Mouse (Mus musculus): ENCODE data around the gene Gm37240. TPM values are rescaled to one million over a fixed set of nuclear protein-coding genes. Genes with fewer than 3 reads are reported as not detected.

Gm37240 gene
- polyA plus RNA-seq, 1 experiment, result 0.91 TPM

GRCm38 (mm10) chr3:85831785-85832184 lies 55.5 kb downstream of the Gm37240 start:
- no peaks in the 10 kb centered on the region for H3K27me3 ChIP-seq (ENCODE audit: control insufficient read depth, insufficient read depth, low read length, poor library complexity, severe bottlenecking)
- H3K36me3 ChIP-seq (ENCODE audit: control insufficient read depth, insufficient read depth, low read length, poor library complexity, severe bottlenecking), result no peaks in the 10 kb centered on the region
- no peak overlapping the region for H3K27ac ChIP-seq (ENCODE audit: insufficient read depth, low read length)
- H3K9ac ChIP-seq (ENCODE audit: low read depth, poor library complexity, severe bottlenecking), result no peak overlapping the region
- no peak overlapping the region for H3K4me3 ChIP-seq (ENCODE audit: low read depth, low read length)
- no peaks in the 10 kb centered on the region for H3K9me3 ChIP-seq (replicated peaks; ENCODE audit: control insufficient read depth, insufficient read depth, low read length, poor library complexity, severe bottlenecking)
- TF ChIP-seq EP300 (IDR thresholded peaks at IDR 0.05; ENCODE audit: insufficient read depth, low read depth, low read length) (no peak), CTCF (IDR thresholded peaks at IDR 0.05; ENCODE audit: low read depth, low read length) (no peak), POLR2A (IDR thresholded peaks at IDR 0.05; ENCODE audit: insufficient read depth, low read length) (no peak)
- peaks cover 5% of the 10 kb centered on the region for H3K4me1 ChIP-seq (ENCODE audit: control insufficient read depth, insufficient read depth, low read length)

GRCm38 (mm10) chr3:85829047-85829446 lies 58.3 kb downstream of the Gm37240 start:
- Histone ChIP-seq H3K9me3 (replicated peaks; ENCODE audit: control insufficient read depth, insufficient read depth, low read length, poor library complexity, severe bottlenecking) (no peaks in the 10 kb centered on the region), H3K4me1 (ENCODE audit: control insufficient read depth, insufficient read depth, low read length) (peaks cover 5% of the 10 kb centered on the region), H3K27ac (ENCODE audit: insufficient read depth, low read length) (no peak overlapping the region), H3K27me3 (ENCODE audit: control insufficient read depth, insufficient read depth, low read length, poor library complexity, severe bottlenecking) (no peaks in the 10 kb centered on the region), H3K4me3 (ENCODE audit: low read depth, low read length) (no peak overlapping the region), H3K9ac (ENCODE audit: low read depth, poor library complexity, severe bottlenecking) (no peak overlapping the region), H3K36me3 (ENCODE audit: control insufficient read depth, insufficient read depth, low read length, poor library complexity, severe bottlenecking) (no peaks in the 10 kb centered on the region)
- TF ChIP-seq CTCF (IDR thresholded peaks at IDR 0.05; ENCODE audit: low read depth, low read length), result no peak
- no peak for TF ChIP-seq EP300 (IDR thresholded peaks at IDR 0.05; ENCODE audit: insufficient read depth, low read depth, low read length)
- no peak for TF ChIP-seq POLR2A (IDR thresholded peaks at IDR 0.05; ENCODE audit: insufficient read depth, low read length)

DNA sequence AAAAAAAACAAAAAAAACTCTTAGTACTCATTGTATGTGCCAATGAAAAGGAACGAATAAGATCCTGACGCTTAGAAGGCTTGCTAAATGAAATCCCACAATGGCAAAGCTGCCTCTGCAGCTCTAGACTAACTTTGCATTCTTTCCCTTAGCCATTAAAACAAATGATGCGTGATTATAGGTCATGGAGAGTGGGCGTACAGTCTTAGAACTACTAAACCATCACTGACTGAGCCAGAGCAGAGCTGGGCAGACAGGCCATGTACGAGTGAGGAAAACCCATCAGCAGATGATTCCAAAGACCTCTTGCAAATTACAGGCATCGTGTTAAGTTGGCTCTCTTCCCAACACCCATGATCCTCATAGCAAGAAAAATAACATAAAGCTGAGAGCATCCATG lies 59.5 kb downstream of the Gm37240 start:
- peaks cover 5% of the 10 kb centered on the region for H3K4me1 ChIP-seq (ENCODE audit: control insufficient read depth, insufficient read depth, low read length)
- H3K27me3 ChIP-seq (ENCODE audit: control insufficient read depth, insufficient read depth, low read length, poor library complexity, severe bottlenecking), result no peaks in the 10 kb centered on the region
- no peak overlapping the region for H3K9ac ChIP-seq (ENCODE audit: low read depth, poor library complexity, severe bottlenecking)
- H3K27ac ChIP-seq (ENCODE audit: insufficient read depth, low read length), result no peak overlapping the region
- no peaks in the 10 kb centered on the region for H3K9me3 ChIP-seq (replicated peaks; ENCODE audit: control insufficient read depth, insufficient read depth, low read length, poor library complexity, severe bottlenecking)
- H3K4me3 ChIP-seq (ENCODE audit: low read depth, low read length), result no peak overlapping the region
- H3K36me3 ChIP-seq (ENCODE audit: control insufficient read depth, insufficient read depth, low read length, poor library complexity, severe bottlenecking), result no peaks in the 10 kb centered on the region
- TF ChIP-seq EP300 (IDR thresholded peaks at IDR 0.05; ENCODE audit: insufficient read depth, low read depth, low read length) (no peak), CTCF (IDR thresholded peaks at IDR 0.05; ENCODE audit: low read depth, low read length) (no peak), POLR2A (IDR thresholded peaks at IDR 0.05; ENCODE audit: insufficient read depth, low read length) (no peak)

GRCm38 (mm10) chr3:85827283-85827682 lies 60.0 kb downstream of the Gm37240 start:
- Histone ChIP-seq H3K4me1 (ENCODE audit: control insufficient read depth, insufficient read depth, low read length) (peaks cover 3% of the 10 kb centered on the region), H3K9ac (ENCODE audit: low read depth, poor library complexity, severe bottlenecking) (no peak overlapping the region), H3K27ac (ENCODE audit: insufficient read depth, low read length) (no peak overlapping the region), H3K27me3 (ENCODE audit: control insufficient read depth, insufficient read depth, low read length, poor library complexity, severe bottlenecking) (no peaks in the 10 kb centered on the region), H3K4me3 (ENCODE audit: low read depth, low read length) (no peak overlapping the region), H3K36me3 (ENCODE audit: control insufficient read depth, insufficient read depth, low read length, poor library complexity, severe bottlenecking) (no peaks in the 10 kb centered on the region), H3K9me3 (replicated peaks; ENCODE audit: control insufficient read depth, insufficient read depth, low read length, poor library complexity, severe bottlenecking) (no peaks in the 10 kb centered on the region)
- TF ChIP-seq POLR2A (IDR thresholded peaks at IDR 0.05; ENCODE audit: insufficient read depth, low read length) (no peak), EP300 (IDR thresholded peaks at IDR 0.05; ENCODE audit: insufficient read depth, low read depth, low read length) (no peak), CTCF (IDR thresholded peaks at IDR 0.05; ENCODE audit: low read depth, low read length) (no peak)

DNA sequence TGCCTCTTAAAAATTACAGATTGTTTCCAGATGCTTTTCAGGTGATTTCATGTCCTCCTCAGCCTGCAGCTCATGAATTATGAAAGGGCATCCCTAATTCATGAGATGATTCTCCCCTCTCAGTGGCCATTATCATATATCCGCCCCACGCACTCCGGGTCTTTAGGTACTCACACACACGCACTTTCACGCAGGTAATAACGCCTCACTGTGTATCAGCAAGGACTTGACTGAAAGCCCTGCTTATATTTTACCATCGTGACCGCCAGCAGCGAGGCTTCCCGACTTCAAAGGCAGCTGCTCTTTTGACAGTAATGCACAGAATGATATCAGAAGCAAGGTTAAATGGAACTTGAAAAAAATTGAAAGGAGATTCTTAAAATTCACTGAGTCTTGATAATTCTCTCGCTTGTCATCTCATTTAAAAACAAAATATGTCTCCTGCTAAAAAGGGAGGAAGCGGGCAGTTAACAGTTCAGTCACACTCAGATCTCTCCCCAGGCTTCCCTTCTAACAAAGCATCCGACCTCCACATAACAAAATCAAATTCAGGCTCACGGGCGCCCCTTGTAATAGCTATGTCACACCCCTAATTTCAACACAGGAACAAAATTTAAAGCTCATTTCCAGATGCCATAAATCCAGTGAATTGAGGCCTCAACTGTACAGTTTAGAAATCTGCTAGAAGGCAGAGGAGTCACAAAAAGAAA lies 66.3 kb downstream of the Gm37240 start:
- Histone ChIP-seq H3K36me3 (ENCODE audit: control insufficient read depth, insufficient read depth, low read length, poor library complexity, severe bottlenecking) (no peaks in the 10 kb centered on the region), H3K4me3 (ENCODE audit: low read depth, low read length) (no peak overlapping the region), H3K27ac (ENCODE audit: insufficient read depth, low read length) (no peak overlapping the region), H3K9me3 (replicated peaks; ENCODE audit: control insufficient read depth, insufficient read depth, low read length, poor library complexity, severe bottlenecking) (no peaks in the 10 kb centered on the region; the same call in 1 of the 2 replicates), H3K4me1 (ENCODE audit: control insufficient read depth, insufficient read depth, low read length) (no peaks in the 10 kb centered on the region), H3K9ac (ENCODE audit: low read depth, poor library complexity, severe bottlenecking) (no peak overlapping the region), H3K27me3 (ENCODE audit: control insufficient read depth, insufficient read depth, low read length, poor library complexity, severe bottlenecking) (no peaks in the 10 kb centered on the region)
- TF ChIP-seq EP300 (IDR thresholded peaks at IDR 0.05; ENCODE audit: insufficient read depth, low read depth, low read length), result no peak
- no peak for TF ChIP-seq POLR2A (IDR thresholded peaks at IDR 0.05; ENCODE audit: insufficient read depth, low read length)
- TF ChIP-seq CTCF (IDR thresholded peaks at IDR 0.05; ENCODE audit: low read depth, low read length), result no peak

DNA sequence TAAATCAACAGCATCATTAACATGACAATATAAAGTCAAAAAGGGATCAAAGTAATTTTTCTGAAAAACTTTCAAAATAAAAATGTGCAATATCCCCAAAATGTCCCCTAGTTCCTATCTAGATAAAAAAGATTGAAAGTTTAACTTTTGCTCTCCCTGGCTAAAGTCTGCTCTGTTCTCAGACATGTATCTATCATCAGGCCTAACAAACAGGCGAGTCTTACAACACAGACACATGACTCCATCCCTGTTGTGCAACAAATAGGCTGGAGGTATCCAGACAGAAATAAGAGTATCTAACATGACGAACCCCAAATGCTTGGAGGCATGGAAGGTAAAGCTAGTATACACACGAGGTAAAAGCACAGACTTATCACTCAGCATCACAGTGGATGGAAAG lies 68.0 kb downstream of the Gm37240 start:
- no peak for TF ChIP-seq EP300 (IDR thresholded peaks at IDR 0.05; ENCODE audit: insufficient read depth, low read depth, low read length)
- no peak for TF ChIP-seq POLR2A (IDR thresholded peaks at IDR 0.05; ENCODE audit: insufficient read depth, low read length)
- no peak for TF ChIP-seq CTCF (IDR thresholded peaks at IDR 0.05; ENCODE audit: low read depth, low read length)
- H3K4me3 ChIP-seq (ENCODE audit: low read depth, low read length), result no peak overlapping the region

More for the DNA sequence above, 68.0 kb downstream of the Gm37240 start:
- Histone ChIP-seq H3K27me3 (ENCODE audit: control insufficient read depth, insufficient read depth, low read length, poor library complexity, severe bottlenecking) (no peaks in the 10 kb centered on the region), H3K4me1 (ENCODE audit: control insufficient read depth, insufficient read depth, low read length) (no peaks in the 10 kb centered on the region), H3K9me3 (replicated peaks; ENCODE audit: control insufficient read depth, insufficient read depth, low read length, poor library complexity, severe bottlenecking) (no peaks in the 10 kb centered on the region; the same call in 1 of the 2 replicates), H3K27ac (ENCODE audit: insufficient read depth, low read length) (no peak overlapping the region), H3K36me3 (ENCODE audit: control insufficient read depth, insufficient read depth, low read length, poor library complexity, severe bottlenecking) (no peaks in the 10 kb centered on the region), H3K9ac (ENCODE audit: low read depth, poor library complexity, severe bottlenecking) (no peak overlapping the region)

All from ES-Bruce4 (cell line).